Mouse (Mus musculus) G1E (cell line): ENCODE measurements around the gene Slc6a11. TPM values are rescaled to one million over a fixed set of nuclear protein-coding genes. Genes with fewer than 3 reads are reported as not detected.

Experiments
- ATAC-seq: 2 replicates; pipeline ENCODE4 v1.8.0; 2016; ENCODE audit warnings: mild to moderate bottlenecking; ENCODE audit not compliant: insufficient number of reproducible peaks, poor library complexity, low FRiP score, severe bottlenecking; ENCODE audit errors: extremely low read depth
- DNase-seq: peaks from one replicate; pipeline ENCODE4 v3.0.0; 2012; ENCODE audit warnings: low spot score
- H3K27me3 ChIP-seq: 2 replicates; pipeline ENCODE4 v1.6.1; 2012; ENCODE audit warnings: mild to moderate bottlenecking, low read length, inconsistent platforms; ENCODE audit not compliant: insufficient read depth
- H3K36me3 ChIP-seq: replicated peaks from 2 replicates; pipeline ENCODE3; 2012; ENCODE audit warnings: mild to moderate bottlenecking, inconsistent platforms
- H3K4me1 ChIP-seq: 2 replicates; pipeline ENCODE4 v1.6.1; 2012; ENCODE audit warnings: low read depth, low read length, inconsistent platforms, mixed read lengths; ENCODE audit not compliant: insufficient read depth
- H3K4me3 ChIP-seq: 2 replicates; pipeline ENCODE4 v1.5.1; 2012; ENCODE audit warnings: low read depth, mild to moderate bottlenecking, inconsistent platforms, low read length, moderate library complexity, mixed read lengths
- H3K9me3 ChIP-seq: replicated peaks from 2 replicates; pipeline ENCODE4 v1.6.1; 2012; ENCODE audit warnings: inconsistent platforms
- CTCF ChIP-seq: IDR thresholded peaks from 2 replicates; pipeline ENCODE4 v1.5.1; 2012; ENCODE audit warnings: low read depth, low read length, inconsistent platforms, mixed read lengths
- GATA1 ChIP-seq: IDR thresholded peaks from 2 replicates; pipeline ENCODE4 v1.6.1; 2012; ENCODE audit warnings: borderline replicate concordance, low read length, inconsistent platforms, mixed read lengths
- GATA2 ChIP-seq: IDR thresholded peaks from 2 replicates; pipeline ENCODE4 v1.6.1; 2012; ENCODE audit warnings: low read depth, low read length, inconsistent platforms, borderline replicate concordance
- POLR2AphosphoS5 ChIP-seq: IDR thresholded peaks from 2 replicates; pipeline ENCODE4 v1.6.1; 2012; ENCODE audit warnings: low read depth, low read length, inconsistent platforms; ENCODE audit not compliant: insufficient replicate concordance
- TAL1 ChIP-seq: conservative IDR thresholded peaks from 2 replicates; pipeline ENCODE4 v1.6.1; 2012; ENCODE audit warnings: low read depth, low read length, inconsistent platforms, mixed read lengths
- polyA plus RNA-seq: library from polyadenylated mRNA; stranded (reverse); fragments of >175 nt; gene quantifications from 2 replicates; pipeline ENCODE4 v1.2.3, GENCODE M21; 2012
- total RNA-seq, 2 experiments: library from RNA; stranded (forward) in 1 of 2; stranded (reverse) in 1 of 2; fragments of 200-1000 nt in 1 of 2; fragments of >200 nt in 1 of 2; fragmentation: Nextera tagmentation in 1 of 2; gene quantifications; 2 replicates each; pipeline ENCODE4 v1.2.3; 2014 to 2017

Gene Slc6a11
- total and polyA plus RNA-seq, 3 experiments, result 0.38 TPM; not detected in 2

DNA sequence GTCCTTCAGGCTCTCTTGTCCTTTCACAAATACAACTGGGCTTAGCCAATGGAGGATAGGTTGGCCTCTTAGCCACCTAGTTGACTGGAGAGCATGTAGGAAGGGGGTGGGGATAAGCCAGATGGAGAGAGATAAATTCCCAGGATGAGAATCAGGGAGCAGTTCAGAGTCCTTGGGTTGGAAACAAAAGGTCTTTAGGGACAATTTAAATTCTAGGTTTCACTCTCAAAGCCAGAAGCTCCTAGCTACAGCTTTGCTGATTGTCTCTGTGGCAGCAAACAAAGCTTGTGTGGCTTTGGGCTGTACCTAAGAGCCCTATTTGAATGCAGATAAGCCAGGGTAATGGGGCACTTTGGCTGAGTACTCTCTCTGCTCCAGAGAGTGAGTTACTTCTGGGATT is 135.2 kb downstream of the Slc6a11 start:
- Histone ChIP-seq H3K9me3 (peaks cover 96% of the 10 kb centered on the region), H3K4me1 (no peaks in the 10 kb centered on the region), H3K4me3 (no peak overlapping the region), H3K27me3 (no peaks in the 10 kb centered on the region), H3K36me3 (no peaks in the 10 kb centered on the region)
- no peak for TF ChIP-seq GATA1
- TF ChIP-seq POLR2AphosphoS5, result no peak
- no peak for TF ChIP-seq CTCF
- TF ChIP-seq TAL1, result no peak
- TF ChIP-seq GATA2, result no peak
- no peak for ATAC-seq
- no peak for DNase-seq

DNA sequence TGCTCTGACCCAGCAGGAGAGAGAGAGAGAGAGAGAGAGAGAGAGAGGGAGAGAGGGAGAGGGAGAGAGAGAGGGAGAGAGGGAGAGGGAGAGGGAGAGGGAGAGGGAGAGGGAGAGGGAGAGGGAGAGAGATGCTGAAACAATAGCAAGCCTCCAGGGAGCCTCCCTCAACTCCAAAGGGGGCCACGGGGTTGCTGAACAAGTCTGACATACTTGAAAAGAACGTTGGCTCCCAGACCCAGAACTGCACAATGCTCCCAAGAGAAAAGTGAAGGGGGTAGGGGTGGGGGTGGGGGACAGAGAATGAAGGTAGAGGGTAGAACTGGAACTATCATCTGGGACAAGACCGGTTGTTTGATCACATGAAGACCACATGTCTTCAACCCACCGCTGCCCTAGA is 136.9 kb downstream of the Slc6a11 start:
- Histone ChIP-seq H3K27me3 (no peaks in the 10 kb centered on the region; the same call in 1 of the 2 replicates), H3K4me3 (no peak overlapping the region), H3K9me3 (peaks cover 97% of the 10 kb centered on the region), H3K36me3 (no peaks in the 10 kb centered on the region), H3K4me1 (no peaks in the 10 kb centered on the region)
- DNase-seq (no peak), ATAC-seq (no peak)
- no peak for TF ChIP-seq GATA2
- TF ChIP-seq POLR2AphosphoS5, result no peak
- no peak for TF ChIP-seq TAL1
- no peak for TF ChIP-seq GATA1
- no peak for TF ChIP-seq CTCF

DNA sequence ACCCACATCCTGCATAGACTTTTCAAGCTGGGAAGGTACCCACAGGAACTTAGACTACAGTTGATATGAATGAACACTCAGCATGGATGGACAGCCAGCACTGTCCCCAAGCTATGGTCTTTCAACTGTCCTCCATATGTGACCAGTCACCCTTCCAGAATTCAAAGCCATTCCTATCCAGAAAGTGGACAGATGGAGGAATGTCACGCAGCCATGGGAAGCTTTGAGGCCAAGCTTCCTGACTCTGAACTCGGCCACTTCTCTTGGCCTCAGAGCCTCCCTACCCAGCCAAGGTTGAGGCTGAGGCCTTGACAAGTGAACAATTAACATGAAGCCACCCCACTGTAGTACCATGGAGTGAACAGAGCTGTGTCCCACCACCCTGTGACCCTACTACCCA is 138.5 kb downstream of the Slc6a11 start:
- no peaks in the 10 kb centered on the region for H3K4me1 ChIP-seq
- H3K36me3 ChIP-seq, result no peaks in the 10 kb centered on the region
- ATAC-seq (no peak), DNase-seq (no peak)
- no peak for TF ChIP-seq TAL1
- no peak for TF ChIP-seq POLR2AphosphoS5
- TF ChIP-seq GATA1, result no peak
- TF ChIP-seq GATA2, result no peak
- TF ChIP-seq CTCF, result no peak
- H3K9me3 ChIP-seq, result peaks cover 97% of the 10 kb centered on the region
- no peaks in the 10 kb centered on the region; the same call in 1 of the 2 replicates for H3K27me3 ChIP-seq
- no peak overlapping the region for H3K4me3 ChIP-seq

DNA sequence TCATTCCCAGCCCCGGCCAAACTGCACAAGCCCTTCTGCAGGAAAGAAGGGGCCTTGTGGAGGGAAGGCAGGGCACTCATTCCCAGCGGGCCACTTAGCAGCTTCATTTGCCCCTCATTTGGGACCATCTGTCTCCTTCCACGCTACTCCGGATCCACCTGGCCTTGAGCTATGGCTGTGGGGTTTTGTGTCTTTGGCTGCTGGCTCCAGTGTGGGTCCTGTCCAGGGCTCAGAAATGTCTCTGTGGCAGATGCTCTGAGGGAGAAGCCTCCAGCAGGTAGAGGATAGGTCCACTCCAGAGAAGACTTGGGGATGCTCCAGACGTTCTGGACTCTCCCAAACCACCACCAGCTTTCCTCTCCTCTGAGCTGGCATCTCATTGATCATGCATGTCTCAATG is 139.8 kb downstream of the Slc6a11 start:
- H3K27me3 ChIP-seq, result no peaks in the 10 kb centered on the region; the same call in 1 of the 2 replicates
- no peaks in the 10 kb centered on the region for H3K4me1 ChIP-seq
- no peak for TF ChIP-seq GATA2
- TF ChIP-seq GATA1, result no peak
- TF ChIP-seq CTCF, result no peak
- TF ChIP-seq POLR2AphosphoS5, result no peak
- no peak for TF ChIP-seq TAL1
- H3K36me3 ChIP-seq, result no peaks in the 10 kb centered on the region
- no peak for ATAC-seq
- no peak for DNase-seq
- H3K4me3 ChIP-seq, result peak overlapping the region; percentile 5; the same call in 1 of the 2 replicates
- peaks cover 96% of the 10 kb centered on the region for H3K9me3 ChIP-seq

DNA sequence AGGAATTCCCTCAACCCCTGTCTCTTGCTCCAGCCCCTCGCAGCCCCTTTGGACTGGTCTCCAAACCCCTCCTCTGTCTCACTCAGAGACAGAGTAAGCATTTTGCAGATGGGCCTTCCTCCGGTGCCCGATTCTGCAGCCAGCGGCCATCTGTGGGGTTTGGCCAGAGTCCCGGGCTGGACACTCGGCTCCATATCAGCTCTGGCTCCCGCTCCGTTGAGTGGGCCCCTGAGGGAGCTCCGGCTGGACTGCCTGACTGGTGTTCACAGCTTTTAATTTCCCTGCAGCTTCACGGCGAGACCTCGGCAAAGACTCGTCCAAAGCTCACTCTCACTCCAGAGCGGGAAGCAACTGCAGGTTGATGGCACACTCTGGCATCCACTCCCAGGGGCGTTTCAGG is 141.2 kb downstream of the Slc6a11 start:
- ATAC-seq (no peak), DNase-seq (no peak)
- H3K4me3 ChIP-seq, result no peak overlapping the region; the same call in 1 of the 2 replicates
- no peak for TF ChIP-seq GATA2
- TF ChIP-seq GATA1, result no peak
- TF ChIP-seq TAL1, result no peak
- TF ChIP-seq CTCF, result no peak
- no peak for TF ChIP-seq POLR2AphosphoS5
- H3K36me3 ChIP-seq, result no peaks in the 10 kb centered on the region
- H3K9me3 ChIP-seq, result peaks cover 97% of the 10 kb centered on the region
- no peaks in the 10 kb centered on the region for H3K4me1 ChIP-seq
- no peaks in the 10 kb centered on the region; the same call in 1 of the 2 replicates for H3K27me3 ChIP-seq

DNA sequence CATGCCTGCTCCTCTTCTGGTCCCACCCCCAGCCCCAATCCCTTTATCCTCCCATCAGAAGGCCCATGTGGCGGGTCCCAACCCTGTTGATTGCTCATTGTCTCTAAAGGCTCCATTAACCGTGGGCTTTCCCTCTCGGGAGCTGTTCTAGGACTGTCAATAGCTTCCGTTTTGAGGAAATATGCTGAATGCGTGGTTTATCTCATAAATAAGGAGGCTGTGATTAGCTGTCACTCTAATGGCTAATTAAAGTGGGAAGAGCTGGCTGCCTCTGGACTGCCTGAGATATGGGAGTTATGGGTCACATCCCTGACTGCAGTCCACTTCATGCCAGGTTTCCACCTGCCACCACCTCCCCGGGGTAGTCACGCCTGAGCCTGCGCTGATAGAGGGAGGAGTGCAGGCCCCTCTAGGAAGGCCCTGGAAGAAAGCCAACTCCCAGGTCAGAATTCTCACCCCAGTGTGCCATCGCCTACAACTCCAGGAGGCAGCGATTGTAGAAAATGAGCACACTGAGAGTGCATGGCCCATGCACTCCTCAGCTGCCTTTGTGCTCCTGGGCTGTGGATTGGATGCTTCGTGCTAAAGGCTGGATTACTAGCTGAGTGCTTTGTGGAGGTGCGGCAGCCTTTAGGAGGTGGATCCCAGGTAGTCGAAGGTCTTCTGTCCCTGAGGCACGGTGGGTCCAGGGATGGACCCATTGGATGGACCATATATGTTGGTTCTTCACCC is 143.1 kb downstream of the Slc6a11 start:
- Histone ChIP-seq H3K36me3 (no peaks in the 10 kb centered on the region), H3K4me1 (no peaks in the 10 kb centered on the region), H3K4me3 (no peak overlapping the region), H3K9me3 (peaks cover 99% of the 10 kb centered on the region), H3K27me3 (no peaks in the 10 kb centered on the region; the same call in 1 of the 2 replicates)
- TF ChIP-seq GATA1 (no peak), POLR2AphosphoS5 (no peak), TAL1 (no peak), CTCF (no peak), GATA2 (no peak)
- DNase-seq, result no peak
- ATAC-seq, result no peak
